ENCODE assay signal across 23 mouse cellular contexts in genomic region chr17:46310515-46310914, GRCm38 (mm10). TPM values are rescaled to one million over a fixed set of nuclear protein-coding genes. Genes with fewer than 3 reads are reported as not detected.
DNase-seq lines count a peak whose midpoint lies in the region; ATAC-seq and TF ChIP-seq lines count a peak whose summit lies in the region.
"Had no signal": no experiment of that assay in that cellular context is flagged by ENCODE, and none has a peak within 500 bp of the region (broad histone marks: within the 10 kb centered on the region; RNA-seq: fewer than 3 reads in every experiment).

No protein-coding gene starts in this region.

- ATAC-seq in heart, embryonic 12.5 days (ENCODE audit: insufficient number of reproducible peaks, low FRiP score): no peak
- ATAC-seq in hindbrain, embryonic 13.5 days (ENCODE audit: low FRiP score): no peak
- no peak for ATAC-seq in hindbrain, embryonic 11.5 days (ENCODE audit: low FRiP score)
- peak; percentile 63 for ATAC-seq in midbrain, postnatal 0 days (ENCODE audit: low FRiP score)
- no peak for ATAC-seq in midbrain, embryonic 15.5 days (replicated peaks)
- peak; percentile 38; the same call in 1 of the 2 replicates for ATAC-seq in hindbrain, postnatal 0 days
- ATAC-seq: forebrain, embryonic 14.5 days; inflammation-experienced regulatory T-cells, adult 6 months; intestine, postnatal 0 days had no signal

- H3K4me1 ChIP-seq in heart, embryonic 12.5 days (replicated peaks): peaks cover 12% of the 10 kb centered on the region
- H3K4me1 ChIP-seq in heart, embryonic 10.5 days: peaks cover 17% of the 10 kb centered on the region
- H3K4me1 ChIP-seq in hindbrain, embryonic 13.5 days (replicated peaks): no peaks in the 10 kb centered on the region
- H3K4me1 ChIP-seq in hindbrain, embryonic 11.5 days (replicated peaks; ENCODE audit: control insufficient read depth, insufficient read depth, low read length): no peaks in the 10 kb centered on the region
- no peaks in the 10 kb centered on the region for H3K4me1 ChIP-seq in midbrain, postnatal 0 days (ENCODE audit: insufficient read depth, low read length)
- H3K4me1 ChIP-seq in midbrain, embryonic 15.5 days: no peaks in the 10 kb centered on the region
- H3K4me1 ChIP-seq in hindbrain, postnatal 0 days (ENCODE audit: insufficient read depth, low read length): no peaks in the 10 kb centered on the region

- H3K27me3 ChIP-seq in heart, embryonic 12.5 days (replicated peaks): no peaks in the 10 kb centered on the region
- H3K27me3 ChIP-seq in heart, embryonic 10.5 days (ENCODE audit: insufficient read depth, poor library complexity, severe bottlenecking): peaks cover 6% of the 10 kb centered on the region; the same call in 1 of the 2 replicates
- H3K27me3 ChIP-seq in hindbrain, embryonic 13.5 days: no peaks in the 10 kb centered on the region
- H3K27me3 ChIP-seq in hindbrain, embryonic 11.5 days (ENCODE audit: control insufficient read depth, insufficient read depth, low read length): no peaks in the 10 kb centered on the region
- no peaks in the 10 kb centered on the region for H3K27me3 ChIP-seq in midbrain, postnatal 0 days (ENCODE audit: insufficient read depth, low read length)
- no peaks in the 10 kb centered on the region for H3K27me3 ChIP-seq in midbrain, embryonic 15.5 days (replicated peaks)
- H3K27me3 ChIP-seq in hindbrain, postnatal 0 days (ENCODE audit: insufficient read depth, low read length): no peaks in the 10 kb centered on the region
- H3K27me3 ChIP-seq: CH12.LX; heart, embryonic 15.5 days had no signal

- DNase-seq in heart, embryonic 10.5 days (ENCODE audit: low spot score): no peak
- DNase-seq in hindbrain, embryonic 11.5 days (ENCODE audit: low spot score): no peak
- peak; percentile 19 for DNase-seq in midbrain, postnatal 0 days (ENCODE audit: low spot score)
- no peak for DNase-seq in hindbrain, postnatal 0 days (ENCODE audit: low spot score)
- DNase-seq in ovary, postnatal 36 days (ENCODE audit: low spot score): no peak
- DNase-seq: adrenal gland, postnatal 10 days; cerebellum, adult 18-20 months; cerebellum, adult 9-11 months; gastrocnemius, postnatal 36 days; heart, adult 11 months; heart, postnatal 14 days; kidney, adult 8-10 months had no signal

- no peak overlapping the region for H3K4me3 ChIP-seq in heart, embryonic 12.5 days
- no peak overlapping the region for H3K4me3 ChIP-seq in heart, embryonic 10.5 days
- H3K4me3 ChIP-seq in hindbrain, embryonic 13.5 days: no peak overlapping the region
- H3K4me3 ChIP-seq in hindbrain, embryonic 11.5 days (ENCODE audit: low read depth, low read length): no peak overlapping the region
- no peak overlapping the region for H3K4me3 ChIP-seq in midbrain, postnatal 0 days (ENCODE audit: low read depth, low read length)
- no peak overlapping the region for H3K4me3 ChIP-seq in midbrain, embryonic 15.5 days
- no peak overlapping the region for H3K4me3 ChIP-seq in hindbrain, postnatal 0 days (ENCODE audit: low read length)
- H3K4me3 ChIP-seq: embryonic facial prominence, embryonic 10.5 days; heart, embryonic 15.5 days had no signal

- no peak overlapping the region for H3K4me2 ChIP-seq in heart, embryonic 12.5 days
- no peak overlapping the region for H3K4me2 ChIP-seq in hindbrain, embryonic 13.5 days
- H3K4me2 ChIP-seq in hindbrain, embryonic 11.5 days (replicated peaks; ENCODE audit: low read depth, low read length): no peak overlapping the region
- no peak overlapping the region for H3K4me2 ChIP-seq in midbrain, postnatal 0 days (ENCODE audit: low read depth, low read length, poor library complexity, severe bottlenecking)
- no peak overlapping the region for H3K4me2 ChIP-seq in midbrain, embryonic 15.5 days
- 0 out of 2 replicates have a peak overlapping the region, but pooled peaks have one; percentile 10 for H3K4me2 ChIP-seq in hindbrain, postnatal 0 days (ENCODE audit: low read depth, low read length)
- H3K4me2 ChIP-seq: heart, embryonic 15.5 days had no signal

- WGBS in heart, embryonic 12.5 days: 80% methylated on average over 10 of the region's 10 CpGs
- 84% methylated on average over 10 of the region's 10 CpGs for WGBS in heart, embryonic 10.5 days
- 93% methylated on average over 10 of the region's 10 CpGs for WGBS in hindbrain, embryonic 13.5 days
- WGBS in hindbrain, embryonic 11.5 days: 92% methylated on average over 10 of the region's 10 CpGs
- WGBS in midbrain, postnatal 0 days: 87% methylated on average over 10 of the region's 10 CpGs
- 84% methylated on average over 10 of the region's 10 CpGs for WGBS in midbrain, embryonic 15.5 days
- 86% methylated on average over 10 of the region's 10 CpGs for WGBS in hindbrain, postnatal 0 days

- peak overlapping the region; percentile 51 for H3K9ac ChIP-seq in heart, embryonic 12.5 days
- 0 out of 2 replicates have a peak overlapping the region, but pooled peaks have one; percentile 1 for H3K9ac ChIP-seq in hindbrain, embryonic 13.5 days
- no peak overlapping the region for H3K9ac ChIP-seq in hindbrain, embryonic 11.5 days (ENCODE audit: low read depth, low read length)
- no peak overlapping the region for H3K9ac ChIP-seq in midbrain, postnatal 0 days (replicated peaks; ENCODE audit: low read length, poor library complexity, severe bottlenecking)
- H3K9ac ChIP-seq in midbrain, embryonic 15.5 days: no peak overlapping the region
- no peak overlapping the region for H3K9ac ChIP-seq in hindbrain, postnatal 0 days (replicated peaks; ENCODE audit: low read length)
- H3K9ac ChIP-seq: heart, embryonic 15.5 days had no signal

- peaks cover 16% of the 10 kb centered on the region for H3K36me3 ChIP-seq in heart, embryonic 12.5 days
- peaks cover 5% of the 10 kb centered on the region; the same call in 1 of the 2 replicates for H3K36me3 ChIP-seq in heart, embryonic 10.5 days
- peaks cover 45% of the 10 kb centered on the region for H3K36me3 ChIP-seq in hindbrain, embryonic 13.5 days
- no peaks in the 10 kb centered on the region for H3K36me3 ChIP-seq in hindbrain, embryonic 11.5 days (ENCODE audit: control insufficient read depth, insufficient read depth, low read length)
- H3K36me3 ChIP-seq in midbrain, postnatal 0 days (ENCODE audit: insufficient read depth, low read length): peaks cover 17% of the 10 kb centered on the region
- H3K36me3 ChIP-seq in midbrain, embryonic 15.5 days (replicated peaks): no peaks in the 10 kb centered on the region
- H3K36me3 ChIP-seq in hindbrain, postnatal 0 days (ENCODE audit: insufficient read depth, low read length): no peaks in the 10 kb centered on the region
- H3K36me3 ChIP-seq: heart, embryonic 15.5 days had no signal

- H3K9me3 ChIP-seq in heart, embryonic 12.5 days (replicated peaks): no peaks in the 10 kb centered on the region
- H3K9me3 ChIP-seq in heart, embryonic 10.5 days: no peaks in the 10 kb centered on the region
- H3K9me3 ChIP-seq in hindbrain, embryonic 13.5 days: no peaks in the 10 kb centered on the region
- no peaks in the 10 kb centered on the region for H3K9me3 ChIP-seq in hindbrain, embryonic 11.5 days (ENCODE audit: control insufficient read depth, low read length)
- H3K9me3 ChIP-seq in midbrain, postnatal 0 days (ENCODE audit: low read length): no peaks in the 10 kb centered on the region
- H3K9me3 ChIP-seq in midbrain, embryonic 15.5 days: no peaks in the 10 kb centered on the region
- H3K9me3 ChIP-seq in hindbrain, postnatal 0 days (ENCODE audit: low read length): no peaks in the 10 kb centered on the region
- H3K9me3 ChIP-seq: embryonic facial prominence, embryonic 10.5 days; heart, embryonic 15.5 days had no signal

- TF ChIP-seq CTCF in midbrain, postnatal 0 days (IDR thresholded peaks at IDR 0.05): no peak
- TF ChIP-seq CTCF in hindbrain, postnatal 0 days (IDR thresholded peaks at IDR 0.05; ENCODE audit: low read depth): no peak

- no peak overlapping the region for H3K27ac ChIP-seq in heart, embryonic 12.5 days (ENCODE audit: poor library complexity, severe bottlenecking)
- no peak overlapping the region for H3K27ac ChIP-seq in heart, embryonic 10.5 days
- H3K27ac ChIP-seq in hindbrain, embryonic 13.5 days: no peak overlapping the region
- no peak overlapping the region for H3K27ac ChIP-seq in hindbrain, embryonic 11.5 days (ENCODE audit: low read depth, low read length)
- H3K27ac ChIP-seq in midbrain, postnatal 0 days (ENCODE audit: low read depth, low read length): 0 out of 2 replicates have a peak overlapping the region, but pooled peaks have one; percentile 3
- H3K27ac ChIP-seq in midbrain, embryonic 15.5 days: no peak overlapping the region
- no peak overlapping the region for H3K27ac ChIP-seq in hindbrain, postnatal 0 days
- H3K27ac ChIP-seq: embryonic facial prominence, embryonic 10.5 days had no signal

RNA-seq across cellular contexts. Expression of gene Dlk2, which starts 13.3 kb away (rescaled TPM):
- 0.28 and 0.33 TPM in 2 replicates for polyA plus RNA-seq in heart, embryonic 12.5 days (2016; fragmentation: Nextera tagmentation; extraction: Ambion mirVana)
- 0.36 and 0.77 TPM in 2 replicates for polyA plus RNA-seq in heart, embryonic 10.5 days (2016; fragmentation: Nextera tagmentation; extraction: Ambion mirVana)
- 9.5 and 11.1 TPM in 2 replicates for polyA plus RNA-seq in hindbrain, embryonic 13.5 days (2015; fragmentation: Nextera tagmentation; extraction: Ambion mirVana)
- 1.3 and 1.8 TPM in 2 replicates for polyA plus RNA-seq in hindbrain, embryonic 11.5 days (2014; fragmentation: Nextera tagmentation; extraction: Ambion mirVana)
- 60.1 and 66.8 TPM in 2 replicates for total RNA-seq in midbrain, postnatal 0 days (2014; rRNA removed)
- polyA plus RNA-seq in midbrain, postnatal 0 days (2015; fragmentation: Nextera tagmentation; extraction: Ambion mirVana): 22.9 and 28.0 TPM in 2 replicates
- polyA plus RNA-seq in midbrain, embryonic 15.5 days (2015; fragmentation: Nextera tagmentation; extraction: Ambion mirVana): 22.5 and 23.7 TPM in 2 replicates
- 67.1 and 67.7 TPM in 2 replicates for total RNA-seq in hindbrain, postnatal 0 days (2014; rRNA removed)
- 20.2 and 23.9 TPM in 2 replicates for polyA plus RNA-seq in hindbrain, postnatal 0 days (2015; fragmentation: Nextera tagmentation; extraction: Ambion mirVana)
- total RNA-seq: hematopoietic stem cell, adult 5-6 weeks had no signal
- polyA plus RNA-seq: inflammation-experienced regulatory T-cells, adult 6 months had no signal

RNA-seq across cellular contexts. Expression of gene Abcc10, which starts 17.6 kb away (rescaled TPM):
- 7.2 and 7.3 TPM in 2 replicates for polyA plus RNA-seq in heart, embryonic 12.5 days (2016; fragmentation: Nextera tagmentation; extraction: Ambion mirVana)
- polyA plus RNA-seq in heart, embryonic 10.5 days (2016; fragmentation: Nextera tagmentation; extraction: Ambion mirVana): 5.4 and 7.3 TPM in 2 replicates
- 8.9 and 9.9 TPM in 2 replicates for polyA plus RNA-seq in hindbrain, embryonic 13.5 days (2015; fragmentation: Nextera tagmentation; extraction: Ambion mirVana)
- polyA plus RNA-seq in hindbrain, embryonic 11.5 days (2014; fragmentation: Nextera tagmentation; extraction: Ambion mirVana): 3.8 and 4.8 TPM in 2 replicates
- total RNA-seq in midbrain, postnatal 0 days (2014; rRNA removed): 9.1 and 12.2 TPM in 2 replicates
- 8.4 and 9.3 TPM in 2 replicates for polyA plus RNA-seq in midbrain, postnatal 0 days (2015; fragmentation: Nextera tagmentation; extraction: Ambion mirVana)
- 10.7 TPM in 2 replicates for polyA plus RNA-seq in midbrain, embryonic 15.5 days (2015; fragmentation: Nextera tagmentation; extraction: Ambion mirVana)
- total RNA-seq in hindbrain, postnatal 0 days (2014; rRNA removed): 12.8 and 16.4 TPM in 2 replicates
- 6.6 and 7.3 TPM in 2 replicates for polyA plus RNA-seq in hindbrain, postnatal 0 days (2015; fragmentation: Nextera tagmentation; extraction: Ambion mirVana)

RNA-seq across cellular contexts. Expression of gene Tjap1, which starts 27.7 kb away (rescaled TPM):
- 43.7 and 44.1 TPM in 2 replicates for polyA plus RNA-seq in heart, embryonic 12.5 days (2016; fragmentation: Nextera tagmentation; extraction: Ambion mirVana)
- 46.5 and 55.8 TPM in 2 replicates for polyA plus RNA-seq in heart, embryonic 10.5 days (2016; fragmentation: Nextera tagmentation; extraction: Ambion mirVana)
- 28.6 and 33.8 TPM in 2 replicates for polyA plus RNA-seq in hindbrain, embryonic 13.5 days (2015; fragmentation: Nextera tagmentation; extraction: Ambion mirVana)
- polyA plus RNA-seq in hindbrain, embryonic 11.5 days (2014; fragmentation: Nextera tagmentation; extraction: Ambion mirVana): 43.4 and 47.4 TPM in 2 replicates
- total RNA-seq in midbrain, postnatal 0 days (2014; rRNA removed): 22.0 and 31.7 TPM in 2 replicates
- 18.6 and 19.5 TPM in 2 replicates for polyA plus RNA-seq in midbrain, postnatal 0 days (2015; fragmentation: Nextera tagmentation; extraction: Ambion mirVana)
- 29.4 and 31.4 TPM in 2 replicates for polyA plus RNA-seq in midbrain, embryonic 15.5 days (2015; fragmentation: Nextera tagmentation; extraction: Ambion mirVana)
- 30.7 and 43.3 TPM in 2 replicates for total RNA-seq in hindbrain, postnatal 0 days (2014; rRNA removed)
- 19.5 and 19.9 TPM in 2 replicates for polyA plus RNA-seq in hindbrain, postnatal 0 days (2015; fragmentation: Nextera tagmentation; extraction: Ambion mirVana)

RNA-seq across cellular contexts. Expression of gene Lrrc73, which starts 57.2 kb away (rescaled TPM):
- polyA plus RNA-seq in heart, embryonic 12.5 days (2016; fragmentation: Nextera tagmentation; extraction: Ambion mirVana): 0.89 and 0.91 TPM in 2 replicates
- 0.33 and 0.38 TPM in 2 replicates for polyA plus RNA-seq in heart, embryonic 10.5 days (2016; fragmentation: Nextera tagmentation; extraction: Ambion mirVana)
- polyA plus RNA-seq in hindbrain, embryonic 13.5 days (2015; fragmentation: Nextera tagmentation; extraction: Ambion mirVana): 7.3 and 9.5 TPM in 2 replicates
- 3.1 and 3.4 TPM in 2 replicates for polyA plus RNA-seq in hindbrain, embryonic 11.5 days (2014; fragmentation: Nextera tagmentation; extraction: Ambion mirVana)
- total RNA-seq in midbrain, postnatal 0 days (2014; rRNA removed): 43.1 and 61.3 TPM in 2 replicates
- 32.8 and 33.0 TPM in 2 replicates for polyA plus RNA-seq in midbrain, postnatal 0 days (2015; fragmentation: Nextera tagmentation; extraction: Ambion mirVana)
- polyA plus RNA-seq in midbrain, embryonic 15.5 days (2015; fragmentation: Nextera tagmentation; extraction: Ambion mirVana): 14.7 and 16.6 TPM in 2 replicates
- 48.2 and 54.5 TPM in 2 replicates for total RNA-seq in hindbrain, postnatal 0 days (2014; rRNA removed)
- polyA plus RNA-seq in hindbrain, postnatal 0 days (2015; fragmentation: Nextera tagmentation; extraction: Ambion mirVana): 27.2 and 28.0 TPM in 2 replicates
- total RNA-seq: gastrocnemius, adult 8-10 months; hematopoietic stem cell, adult 5-6 weeks had no signal

Comparison
In these comparisons a context has a peak if more than half of its experiments do, and no peak if none do; other contexts are left out.
1. ATAC-seq: peak in midbrain, postnatal 0 days (single experiment) and hindbrain, postnatal 0 days (single experiment); none in heart, embryonic 12.5 days (single experiment), hindbrain, embryonic 13.5 days (single experiment), hindbrain, embryonic 11.5 days (single experiment) and midbrain, embryonic 15.5 days (single experiment).
2. H3K9ac ChIP-seq: peak in heart, embryonic 12.5 days (single experiment) and hindbrain, embryonic 13.5 days (single experiment); none in hindbrain, embryonic 11.5 days (single experiment), midbrain, postnatal 0 days (single experiment), midbrain, embryonic 15.5 days (single experiment) and hindbrain, postnatal 0 days (single experiment).